Mouse (Mus musculus) ES-Bruce4 (cell line): ENCODE measurements around the gene Gm11172. TPM values are rescaled to one million over a fixed set of nuclear protein-coding genes. Genes with fewer than 3 reads are reported as not detected.

ENCODE experiments used
- H3K27ac ChIP-seq: 2 replicates; pipeline ENCODE4 v1.5.1; 2012; ENCODE audit warnings: low read length, inconsistent platforms; ENCODE audit not compliant: insufficient read depth
- H3K27me3 ChIP-seq: 2 replicates; pipeline ENCODE4 v1.6.1; 2012; ENCODE audit warnings: mild to moderate bottlenecking, low read length, inconsistent platforms; ENCODE audit not compliant: control insufficient read depth, poor library complexity, insufficient read depth, severe bottlenecking
- H3K36me3 ChIP-seq: 2 replicates; pipeline ENCODE4 v1.6.1; 2012; ENCODE audit warnings: inconsistent platforms, mild to moderate bottlenecking, low read length, moderate library complexity; ENCODE audit not compliant: control insufficient read depth, poor library complexity, insufficient read depth, severe bottlenecking
- H3K4me1 ChIP-seq: one replicate; pipeline ENCODE4 v1.8.1; 2011; ENCODE audit warnings: low read length; ENCODE audit not compliant: control insufficient read depth, insufficient read depth
- H3K4me3 ChIP-seq: 2 replicates; pipeline ENCODE4 v1.5.1; 2011; ENCODE audit warnings: low read depth, mild to moderate bottlenecking, low read length
- H3K9ac ChIP-seq: 2 replicates; pipeline ENCODE4 v1.6.1; 2012; ENCODE audit warnings: low read depth, mild to moderate bottlenecking, inconsistent platforms; ENCODE audit not compliant: poor library complexity, severe bottlenecking
- H3K9me3 ChIP-seq: replicated peaks from 2 replicates; pipeline ENCODE4 v1.6.1; 2012; ENCODE audit warnings: mild to moderate bottlenecking, low read length, inconsistent platforms; ENCODE audit not compliant: control insufficient read depth, poor library complexity, insufficient read depth, severe bottlenecking
- CTCF ChIP-seq: IDR thresholded peaks from one replicate; pipeline ENCODE4 v1.8.1; 2011; ENCODE audit warnings: low read depth, low read length
- EP300 ChIP-seq: IDR thresholded peaks from 2 replicates; pipeline ENCODE4 v1.6.1; 2011; ENCODE audit warnings: low read depth, low read length; ENCODE audit not compliant: insufficient read depth
- POLR2A ChIP-seq: IDR thresholded peaks from one replicate; pipeline ENCODE4 v1.8.1; 2011; ENCODE audit warnings: low read length; ENCODE audit not compliant: insufficient read depth
- polyA plus RNA-seq: library from polyadenylated mRNA; stranded (reverse); fragments of >200 nt; gene quantifications from 2 replicates; pipeline ENCODE4 v1.2.4, GENCODE M21; 2011; ENCODE audit warnings: low read depth; ENCODE audit not compliant: missing spikeins, insufficient read depth, insufficient read length

Gm11172 gene
- polyA plus RNA-seq, 1 experiment = not detected

DNA sequence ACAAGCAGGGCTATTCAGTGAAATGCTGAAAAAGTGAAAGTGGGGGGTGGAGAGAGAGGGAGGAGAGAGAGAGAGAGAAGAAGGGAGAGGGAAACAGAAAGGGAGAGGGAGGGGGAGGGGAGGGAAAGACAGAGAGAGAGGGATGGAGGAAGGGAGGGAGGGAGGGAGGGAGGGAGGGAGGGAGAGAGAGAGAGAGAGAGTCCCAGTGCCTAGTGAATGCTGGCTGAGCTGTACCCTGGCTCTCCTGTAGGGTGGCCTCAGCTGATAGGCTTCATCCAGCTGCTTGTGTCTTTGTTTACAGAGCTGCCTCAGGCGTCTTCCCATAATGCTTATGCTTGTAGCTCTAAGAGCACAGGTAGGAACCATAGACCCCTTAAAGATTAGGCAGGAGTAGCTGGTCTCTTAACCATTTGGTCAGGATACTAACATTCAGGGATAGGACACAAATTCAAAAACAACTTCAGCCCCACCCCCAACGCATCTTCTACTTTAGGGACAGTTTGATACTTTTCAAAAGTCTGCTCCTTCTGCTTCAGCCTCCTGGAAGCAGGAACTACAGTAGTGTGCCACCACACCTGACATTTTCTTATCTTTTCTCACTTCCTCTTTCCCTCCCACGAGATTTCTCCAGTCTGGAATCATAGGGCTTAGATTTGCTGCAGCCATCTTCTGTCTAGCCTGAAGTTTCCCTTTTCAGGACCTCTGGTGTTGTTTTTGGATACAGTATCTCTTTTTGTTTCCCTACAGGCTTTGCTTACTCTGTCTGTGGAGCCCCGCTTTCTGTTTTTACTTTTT is 42.0 kb upstream of the Gm11172 start:
- H3K27ac ChIP-seq = no peak overlapping the region
- H3K27me3 ChIP-seq = no peaks in the 10 kb centered on the region
- no peaks in the 10 kb centered on the region for H3K36me3 ChIP-seq
- TF ChIP-seq POLR2A = no peak
- no peak for TF ChIP-seq EP300
- TF ChIP-seq CTCF = no peak
- no peak overlapping the region for H3K4me3 ChIP-seq
- no peaks in the 10 kb centered on the region for H3K9me3 ChIP-seq
- H3K9ac ChIP-seq = no peak overlapping the region
- no peaks in the 10 kb centered on the region for H3K4me1 ChIP-seq

DNA sequence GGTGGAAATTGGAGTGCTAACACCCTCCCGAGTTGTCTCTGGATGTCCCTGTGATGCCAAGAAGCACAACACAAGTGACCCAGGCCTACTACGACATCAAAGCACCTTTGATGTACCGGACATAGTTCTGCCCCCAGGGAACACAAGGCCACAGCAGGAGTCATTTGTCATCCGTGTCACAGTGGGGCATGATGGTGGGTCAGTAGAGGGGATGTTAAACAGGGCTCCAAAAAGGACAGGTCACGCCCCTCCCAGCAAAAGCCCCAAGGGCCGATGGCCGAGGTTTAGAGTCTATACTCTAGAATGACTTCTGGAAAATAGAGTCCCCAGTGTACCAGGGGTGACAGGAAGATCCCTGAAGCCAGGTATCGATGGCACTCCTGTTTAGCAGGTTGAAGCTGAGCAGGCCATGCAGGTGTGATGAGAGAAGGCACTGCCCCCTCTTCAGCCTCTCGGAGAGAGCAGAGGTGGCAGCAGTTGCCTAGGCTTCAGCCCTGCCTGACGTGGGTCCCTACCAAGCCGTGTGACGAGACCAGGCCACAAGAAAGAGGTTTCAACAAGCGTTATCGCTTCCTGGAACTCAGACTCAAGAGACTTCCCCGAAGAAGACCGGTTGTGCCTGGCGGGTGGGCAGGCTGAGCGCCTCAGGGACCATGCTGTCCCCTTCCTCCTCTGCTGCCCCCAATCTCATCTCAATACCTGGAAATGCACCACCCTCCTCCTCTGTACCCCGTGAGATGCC is 40.8 kb upstream of the Gm11172 start:
- no peaks in the 10 kb centered on the region for H3K36me3 ChIP-seq
- H3K9me3 ChIP-seq = no peaks in the 10 kb centered on the region
- H3K27me3 ChIP-seq = no peaks in the 10 kb centered on the region
- H3K4me1 ChIP-seq = no peaks in the 10 kb centered on the region
- no peak overlapping the region for H3K9ac ChIP-seq
- no peak overlapping the region for H3K4me3 ChIP-seq
- no peak overlapping the region for H3K27ac ChIP-seq
- no peak for TF ChIP-seq POLR2A
- no peak for TF ChIP-seq EP300
- TF ChIP-seq CTCF = no peak

DNA sequence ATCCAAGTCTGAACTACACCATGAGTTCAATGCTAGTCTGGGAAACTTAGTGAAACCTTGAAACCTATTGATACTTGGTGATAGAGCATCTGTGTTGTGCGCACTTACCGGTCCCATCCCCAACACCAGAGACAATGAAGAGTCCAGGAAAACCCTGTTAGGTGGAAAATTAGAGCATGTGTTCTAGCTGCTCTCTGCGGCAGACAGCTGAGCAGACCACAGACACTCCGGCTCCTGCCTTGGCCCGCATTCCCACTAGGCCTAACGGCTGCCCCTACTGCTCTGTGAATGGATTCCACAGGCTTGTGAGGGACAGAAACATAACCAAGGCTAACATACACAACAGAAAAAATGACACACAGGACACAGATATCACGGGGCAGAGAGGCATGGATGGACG is 39.2 kb upstream of the Gm11172 start:
- TF ChIP-seq EP300 (no peak), CTCF (no peak), POLR2A (no peak)
- H3K27ac ChIP-seq = no peak overlapping the region
- no peaks in the 10 kb centered on the region for H3K4me1 ChIP-seq
- H3K36me3 ChIP-seq = no peaks in the 10 kb centered on the region
- H3K9ac ChIP-seq = no peak overlapping the region
- no peaks in the 10 kb centered on the region for H3K9me3 ChIP-seq
- no peak overlapping the region for H3K4me3 ChIP-seq
- H3K27me3 ChIP-seq = no peaks in the 10 kb centered on the region

DNA sequence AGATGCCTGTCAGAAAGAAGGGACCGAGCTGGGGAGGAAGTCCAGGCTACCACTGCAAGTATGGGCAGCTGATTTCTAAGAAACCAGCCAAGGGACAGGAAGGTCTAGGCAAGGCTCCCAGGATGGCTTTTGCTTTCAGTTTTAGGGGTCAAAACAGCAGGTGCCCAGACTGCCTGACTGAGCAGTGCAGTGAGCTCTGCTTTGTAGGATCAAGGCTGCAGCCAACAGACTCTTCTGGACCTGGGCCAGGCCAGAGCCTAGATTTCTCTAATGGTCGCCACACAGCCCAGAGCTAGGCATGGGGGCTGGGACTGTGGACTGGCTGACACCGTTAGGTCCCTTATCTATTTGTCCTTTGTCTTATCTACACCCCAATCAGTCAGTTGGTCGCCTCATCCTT is 38.0 kb upstream of the Gm11172 start:
- no peaks in the 10 kb centered on the region for H3K9me3 ChIP-seq
- no peaks in the 10 kb centered on the region for H3K36me3 ChIP-seq
- no peaks in the 10 kb centered on the region for H3K27me3 ChIP-seq
- H3K9ac ChIP-seq = no peak overlapping the region
- no peak overlapping the region for H3K27ac ChIP-seq
- no peaks in the 10 kb centered on the region for H3K4me1 ChIP-seq
- no peak overlapping the region for H3K4me3 ChIP-seq
- TF ChIP-seq POLR2A (no peak), CTCF (no peak), EP300 (no peak)

DNA sequence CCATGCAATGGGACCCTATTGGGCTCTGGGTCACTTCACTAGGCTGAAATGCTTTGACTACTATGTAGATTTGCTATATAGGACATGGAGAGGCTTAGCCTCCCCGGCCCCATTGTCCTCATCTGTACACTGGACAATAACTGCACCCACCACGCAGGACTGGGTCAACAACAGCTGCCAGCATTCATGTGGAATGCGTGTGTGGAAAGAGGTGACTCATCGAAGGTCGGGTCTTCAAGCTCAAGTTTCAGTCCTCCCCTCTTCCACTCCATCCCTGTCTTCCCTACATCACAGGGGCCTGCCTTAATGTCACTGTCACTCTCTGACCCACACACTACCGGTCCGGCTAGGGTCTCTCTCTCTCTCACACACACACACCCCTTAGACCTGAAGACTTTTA is 36.4 kb upstream of the Gm11172 start:
- Histone ChIP-seq H3K4me3 (no peak overlapping the region), H3K9me3 (no peaks in the 10 kb centered on the region), H3K4me1 (no peaks in the 10 kb centered on the region), H3K27ac (no peak overlapping the region), H3K36me3 (no peaks in the 10 kb centered on the region), H3K27me3 (no peaks in the 10 kb centered on the region), H3K9ac (no peak overlapping the region)
- no peak for TF ChIP-seq CTCF
- no peak for TF ChIP-seq POLR2A
- no peak for TF ChIP-seq EP300

DNA sequence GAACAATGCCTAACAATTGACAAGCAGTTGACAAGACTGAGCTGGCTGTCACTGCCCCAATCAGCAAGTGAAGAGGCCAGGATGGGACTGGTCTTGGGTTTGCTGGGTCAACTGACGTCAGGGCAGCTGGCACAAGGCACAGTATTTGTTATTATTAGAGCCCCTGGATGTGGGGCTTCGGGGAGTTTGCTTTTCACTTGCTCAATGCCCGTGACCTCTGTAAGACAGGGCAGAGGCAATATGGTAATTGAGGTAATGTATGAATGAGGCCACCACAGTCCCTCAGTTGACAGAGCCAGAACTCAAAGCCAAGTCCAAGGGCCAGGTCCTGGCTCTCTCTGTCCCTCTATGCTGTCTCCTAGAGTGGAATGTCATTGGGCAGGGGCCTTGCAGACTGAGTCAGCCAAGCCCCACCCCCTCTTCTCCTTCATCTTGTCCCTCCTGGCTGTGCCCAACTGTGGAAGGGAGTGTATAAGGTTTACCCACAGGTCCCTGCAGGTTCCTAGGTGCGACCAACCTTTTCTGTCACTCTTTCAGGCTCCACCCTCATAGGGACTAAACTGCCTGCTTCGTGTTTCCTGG is 35.0 kb upstream of the Gm11172 start:
- Histone ChIP-seq H3K36me3 (no peaks in the 10 kb centered on the region), H3K9ac (no peak overlapping the region), H3K27me3 (no peaks in the 10 kb centered on the region), H3K4me3 (no peak overlapping the region), H3K4me1 (no peaks in the 10 kb centered on the region), H3K9me3 (no peaks in the 10 kb centered on the region), H3K27ac (no peak overlapping the region)
- TF ChIP-seq POLR2A (no peak), CTCF (no peak), EP300 (no peak)
